Mouse (Mus musculus): ENCODE results near the gene Gfer. TPM values are rescaled to one million over a fixed set of nuclear protein-coding genes. Genes with fewer than 3 reads are reported as not detected.

Gene Gfer
- total and polyA plus RNA-seq, 3 experiments: 83.0 to 86.8 TPM; not detected in 1

- TF ChIP-seq TCF12 (IDR thresholded peaks at IDR 0.05; ENCODE audit: low read depth, low read length) (no peak), TBP (IDR thresholded peaks at IDR 0.05; ENCODE audit: low read depth, low read length) (no peak), EP300 (IDR thresholded peaks at IDR 0.05; ENCODE audit: low read depth in 1 of 2, low read length in 2 of 2) (no peak), CTCF (IDR thresholded peaks at IDR 0.05 in 2 of 3, conservative IDR thresholded peaks at IDR 0.05 in 1 of 3; ENCODE audit: control insufficient read depth in 1 of 3, insufficient read depth in 1 of 3, low read depth in 2 of 3, low read length in 3 of 3, poor library complexity in 1 of 3, severe bottlenecking in 1 of 3) (no peak), SMC3 (IDR thresholded peaks at IDR 0.05; ENCODE audit: low read depth, low read length) (no peak), BHLHE40 (IDR thresholded peaks at IDR 0.05; ENCODE audit: borderline replicate concordance, low read depth, low read length) (no peak), USF2 (IDR thresholded peaks at IDR 0.05; ENCODE audit: borderline replicate concordance in 1 of 2, insufficient read depth in 1 of 2, low read depth in 1 of 2, low read length in 2 of 2) (no peak), MEF2A (IDR thresholded peaks at IDR 0.05; ENCODE audit: extremely low read depth, insufficient replicate concordance, low read depth, low read length, poor library complexity, severe bottlenecking) (no peak), HCFC1 (IDR thresholded peaks at IDR 0.05; ENCODE audit: low read depth, low read length) (no peak), MAFK (IDR thresholded peaks at IDR 0.05; ENCODE audit: borderline replicate concordance, low read depth, low read length) (no peak), NRF1 (IDR thresholded peaks at IDR 0.05; ENCODE audit: insufficient read depth, low read depth, low read length, poor library complexity, severe bottlenecking) (no peak), RAD21 (IDR thresholded peaks at IDR 0.05; ENCODE audit: low read depth, low read length) (no peak), RCOR1 (IDR thresholded peaks at IDR 0.05; ENCODE audit: low read depth, low read length) (no peak), ZC3H11A (IDR thresholded peaks at IDR 0.05; ENCODE audit: low read depth, low read length) (no peak), UBTF (IDR thresholded peaks at IDR 0.05; ENCODE audit: borderline replicate concordance, insufficient read depth, low read depth, low read length) (no peak), ELF1 (IDR thresholded peaks at IDR 0.05; ENCODE audit: low read depth, low read length) (no peak), CHD2 (IDR thresholded peaks at IDR 0.05; ENCODE audit: low read length) (no peak)
- no peaks in the 10 kb centered on the region; a peak in 1 of 4 replicates for H3K27me3 ChIP-seq (ENCODE audit: control insufficient read depth in 1 of 2, insufficient read depth in 2 of 2, low read length in 2 of 2)
- H3K9ac ChIP-seq (ENCODE audit: control insufficient read depth, low read depth, low read length, poor library complexity, severe bottlenecking): no peak overlapping the region
- H3K4me3 ChIP-seq (ENCODE audit: control insufficient read depth in 1 of 2, insufficient read depth in 1 of 2, low read depth in 2 of 2, low read length in 2 of 2): no peak overlapping the region
- H3K36me3 ChIP-seq (ENCODE audit: control insufficient read depth in 1 of 2, insufficient read depth in 2 of 2, low read length in 2 of 2): peaks cover 0 to 4% of the 10 kb centered on the region in 2 experiments; a peak in 1 of 4 replicates
- H3K27ac ChIP-seq (ENCODE audit: control insufficient read depth, low read depth, low read length): no peak overlapping the region
- H3K4me1 ChIP-seq (ENCODE audit: control insufficient read depth in 1 of 2, insufficient read depth in 2 of 2, low read length in 2 of 2): peaks cover 0 to 5% of the 10 kb centered on the region in 2 experiments; a peak in 2 of 4 replicates
- H3K79me2 ChIP-seq (ENCODE audit: control insufficient read depth, insufficient read depth, low read length, poor library complexity): no peaks in the 10 kb centered on the region
- DNase-seq (ENCODE audit: low read depth, low spot score): no peak
- H3K9me3 ChIP-seq (replicated peaks; ENCODE audit: insufficient read depth, low read length): no peaks in the 10 kb centered on the region
These were observed 46.4 kb upstream of the Gfer start for GRCm38 (mm10) chr17:24742307-24742706.

- no peak overlapping the region for H3K9ac ChIP-seq (ENCODE audit: control insufficient read depth, low read depth, low read length, poor library complexity, severe bottlenecking)
- no peaks in the 10 kb centered on the region for H3K9me3 ChIP-seq (replicated peaks; ENCODE audit: insufficient read depth, low read length)
- H3K79me2 ChIP-seq (ENCODE audit: control insufficient read depth, insufficient read depth, low read length, poor library complexity): peaks cover 2% of the 10 kb centered on the region; the same call in 1 of the 2 replicates
- no peak overlapping the region for H3K4me3 ChIP-seq (ENCODE audit: control insufficient read depth in 1 of 2, insufficient read depth in 1 of 2, low read depth in 2 of 2, low read length in 2 of 2)
- no peaks in the 10 kb centered on the region for H3K27me3 ChIP-seq (ENCODE audit: control insufficient read depth in 1 of 2, insufficient read depth in 2 of 2, low read length in 2 of 2)
- DNase-seq (ENCODE audit: low read depth, low spot score): no peak
- peaks cover 0 to 17% of the 10 kb centered on the region in 2 experiments; a peak in 2 of 4 replicates for H3K4me1 ChIP-seq (ENCODE audit: control insufficient read depth in 1 of 2, insufficient read depth in 2 of 2, low read length in 2 of 2)
- no peak overlapping the region for H3K27ac ChIP-seq (ENCODE audit: control insufficient read depth, low read depth, low read length)
- H3K36me3 ChIP-seq (ENCODE audit: control insufficient read depth in 1 of 2, insufficient read depth in 2 of 2, low read length in 2 of 2): peaks cover 0 to 10% of the 10 kb centered on the region in 2 experiments; a peak in 1 of 4 replicates
- TF ChIP-seq GABPA (IDR thresholded peaks at IDR 0.05; ENCODE audit: low read depth, low read length) (no peak), MYC (IDR thresholded peaks at IDR 0.05; ENCODE audit: low read depth, low read length) (no peak), MAX (IDR thresholded peaks at IDR 0.05; ENCODE audit: low read length) (no peak), ELF1 (IDR thresholded peaks at IDR 0.05; ENCODE audit: low read depth, low read length) (no peak), MAZ (IDR thresholded peaks at IDR 0.05; ENCODE audit: low read depth, low read length) (no peak), USF1 (IDR thresholded peaks at IDR 0.05; ENCODE audit: low read depth, low read length) (no peak), POLR2AphosphoS5 (IDR thresholded peaks at IDR 0.05; ENCODE audit: borderline replicate concordance, low read depth, low read length) (no peak), USF2 (IDR thresholded peaks at IDR 0.05; ENCODE audit: borderline replicate concordance in 1 of 2, insufficient read depth in 1 of 2, low read depth in 1 of 2, low read length in 2 of 2) (no peak)
These were observed 44.0 kb upstream of the Gfer start for GRCm38 (mm10) chr17:24739926-24740325.

Data from MEL (cell line).